18 mouse cellular contexts compared by ENCODE assay signal in genomic region chr17:78964387-78964786, GRCm38 (mm10). TPM values are rescaled to one million over a fixed set of nuclear protein-coding genes. Genes with fewer than 3 reads are reported as not detected.
A peak's percentile ranks its signal among the peaks of the same experiment; 100 is the strongest.
DNase-seq lines count a peak whose midpoint lies in the region; ATAC-seq lines count a peak whose summit lies in the region.
"Had no signal": no experiment of that assay in that cellular context is flagged by ENCODE, and none has a peak within 500 bp of the region (broad histone marks: within the 10 kb centered on the region; RNA-seq: fewer than 3 reads in every experiment).

No protein-coding gene starts in this region.

- DNase-seq in embryonic facial prominence, embryonic 14.5 days (ENCODE audit: low spot score), result peak; percentile 11
- DNase-seq in embryonic facial prominence, embryonic 10.5 days (ENCODE audit: low spot score), result no peak
- peak; percentile 35 for DNase-seq in midbrain, embryonic 14.5 days
- no peak for DNase-seq in midbrain, embryonic 10.5 days (ENCODE audit: low spot score)
- peak; percentile 14 to 42 for DNase-seq in layer of hippocampus, postnatal 10 days (ENCODE audit: low spot score in 2 of 2)
- DNase-seq in telencephalon, adult 2 months (ENCODE audit: low read depth, low spot score), result peak; percentile 17
- DNase-seq in gastrocnemius, adult 8-10 months (ENCODE audit: low spot score in 2 of 2), result no peak
- no peak for DNase-seq in thymus, postnatal 10 days (ENCODE audit: low spot score in 2 of 2)
- DNase-seq: cerebellum, adult 11-12 months; kidney, adult 9 months; thymus, postnatal 14 days had no signal

- no peaks in the 10 kb centered on the region for H3K9me3 ChIP-seq in embryonic facial prominence, embryonic 14.5 days (ENCODE audit: control insufficient read depth, low read length)
- H3K9me3 ChIP-seq in embryonic facial prominence, embryonic 10.5 days, result no peaks in the 10 kb centered on the region
- no peaks in the 10 kb centered on the region for H3K9me3 ChIP-seq in midbrain, embryonic 14.5 days (ENCODE audit: control insufficient read depth, low read length)
- no peaks in the 10 kb centered on the region for H3K9me3 ChIP-seq in midbrain, embryonic 10.5 days (replicated peaks)
- H3K9me3 ChIP-seq: lung, embryonic 15.5 days had no signal

- no peaks in the 10 kb centered on the region for H3K27me3 ChIP-seq in embryonic facial prominence, embryonic 14.5 days (replicated peaks; ENCODE audit: control insufficient read depth, insufficient read depth, low read length)
- H3K27me3 ChIP-seq in embryonic facial prominence, embryonic 10.5 days (replicated peaks; ENCODE audit: low read depth, poor library complexity, severe bottlenecking), result no peaks in the 10 kb centered on the region
- H3K27me3 ChIP-seq in midbrain, embryonic 14.5 days (ENCODE audit: control insufficient read depth, insufficient read depth, low read length), result no peaks in the 10 kb centered on the region
- no peaks in the 10 kb centered on the region for H3K27me3 ChIP-seq in midbrain, embryonic 10.5 days (ENCODE audit: low read depth, poor library complexity, severe bottlenecking)
- H3K27me3 ChIP-seq: lung, embryonic 15.5 days; Patski had no signal

- H3K27ac ChIP-seq in embryonic facial prominence, embryonic 14.5 days (replicated peaks; ENCODE audit: low read depth, low read length), result no peak overlapping the region
- no peak overlapping the region for H3K27ac ChIP-seq in embryonic facial prominence, embryonic 10.5 days (replicated peaks)
- no peak overlapping the region for H3K27ac ChIP-seq in midbrain, embryonic 14.5 days (replicated peaks; ENCODE audit: low read depth, low read length)
- no peak overlapping the region for H3K27ac ChIP-seq in midbrain, embryonic 10.5 days (replicated peaks)
- H3K27ac ChIP-seq: lung, embryonic 15.5 days had no signal

- 86% methylated on average over 1 of the region's 1 CpGs for WGBS in embryonic facial prominence, embryonic 14.5 days
- WGBS in embryonic facial prominence, embryonic 10.5 days, result 87% methylated on average over 1 of the region's 1 CpGs
- WGBS in midbrain, embryonic 14.5 days, result 90% methylated on average over 1 of the region's 1 CpGs
- 98% methylated on average over 1 of the region's 1 CpGs for WGBS in midbrain, embryonic 10.5 days

- H3K9ac ChIP-seq in embryonic facial prominence, embryonic 14.5 days (ENCODE audit: low read depth, low read length), result no peak overlapping the region
- no peak overlapping the region for H3K9ac ChIP-seq in midbrain, embryonic 14.5 days (replicated peaks; ENCODE audit: low read length)
- H3K9ac ChIP-seq: lung, embryonic 15.5 days had no signal

- H3K4me1 ChIP-seq in embryonic facial prominence, embryonic 14.5 days (ENCODE audit: control insufficient read depth, insufficient read depth, low read length), result no peaks in the 10 kb centered on the region
- H3K4me1 ChIP-seq in embryonic facial prominence, embryonic 10.5 days, result no peaks in the 10 kb centered on the region
- no peaks in the 10 kb centered on the region for H3K4me1 ChIP-seq in midbrain, embryonic 14.5 days (ENCODE audit: control insufficient read depth, insufficient read depth, low read length)
- H3K4me1 ChIP-seq in midbrain, embryonic 10.5 days, result no peaks in the 10 kb centered on the region

- no peak overlapping the region for H3K4me2 ChIP-seq in embryonic facial prominence, embryonic 14.5 days (ENCODE audit: low read depth, low read length)
- H3K4me2 ChIP-seq in midbrain, embryonic 14.5 days (ENCODE audit: low read length), result no peak overlapping the region
- H3K4me2 ChIP-seq: lung, embryonic 15.5 days had no signal

- no peak overlapping the region for H3K4me3 ChIP-seq in embryonic facial prominence, embryonic 14.5 days (ENCODE audit: low read depth, low read length)
- no peak overlapping the region for H3K4me3 ChIP-seq in embryonic facial prominence, embryonic 10.5 days
- no peak overlapping the region for H3K4me3 ChIP-seq in midbrain, embryonic 14.5 days (replicated peaks; ENCODE audit: low read depth, low read length)
- no peak overlapping the region for H3K4me3 ChIP-seq in midbrain, embryonic 10.5 days
- H3K4me3 ChIP-seq: lung, embryonic 15.5 days had no signal

- no peak for ATAC-seq in embryonic facial prominence, embryonic 14.5 days (ENCODE audit: low read depth)
- ATAC-seq in midbrain, embryonic 14.5 days (ENCODE audit: low FRiP score, low TSS enrichment), result no peak
- ATAC-seq: Patski had no signal

- peaks cover 61% of the 10 kb centered on the region for H3K36me3 ChIP-seq in embryonic facial prominence, embryonic 14.5 days (ENCODE audit: control insufficient read depth, insufficient read depth, low read length)
- peaks cover 86% of the 10 kb centered on the region for H3K36me3 ChIP-seq in embryonic facial prominence, embryonic 10.5 days (replicated peaks)
- peaks cover 30% of the 10 kb centered on the region for H3K36me3 ChIP-seq in midbrain, embryonic 14.5 days (ENCODE audit: control insufficient read depth, insufficient read depth, low read length)
- peaks cover 84% of the 10 kb centered on the region for H3K36me3 ChIP-seq in midbrain, embryonic 10.5 days

RNA-seq across cellular contexts. Expression of gene Ndufaf7, which starts 27.5 kb away (rescaled TPM):
- 49.0 and 52.5 TPM in 2 replicates for polyA plus RNA-seq in embryonic facial prominence, embryonic 14.5 days (2014; fragmentation: Nextera tagmentation; extraction: Ambion mirVana)
- 47.1 and 48.7 TPM in 2 replicates for polyA plus RNA-seq in embryonic facial prominence, embryonic 10.5 days (2016; fragmentation: Nextera tagmentation; extraction: Ambion mirVana)
- polyA plus RNA-seq in midbrain, embryonic 14.5 days (2014; fragmentation: Nextera tagmentation; extraction: Ambion mirVana), result 54.3 and 58.9 TPM in 2 replicates
- 51.3 and 55.7 TPM in 2 replicates for polyA plus RNA-seq in midbrain, embryonic 10.5 days (2016; fragmentation: Nextera tagmentation; extraction: Ambion mirVana)
- total RNA-seq in layer of hippocampus, postnatal 10 days (2021), result 10 to 100 TPM; 62.8 to 70.1 TPM
- 10 to 100 TPM; 25.6 to 32.1 (median 28.7) TPM for total RNA-seq in gastrocnemius, adult 8-10 months (2022)

RNA-seq across cellular contexts. Expression of gene Cebpz, which starts 27.5 kb away (rescaled TPM):
- 53.3 and 54.7 TPM in 2 replicates for polyA plus RNA-seq in embryonic facial prominence, embryonic 14.5 days (2014; fragmentation: Nextera tagmentation; extraction: Ambion mirVana)
- 57.8 and 66.2 TPM in 2 replicates for polyA plus RNA-seq in embryonic facial prominence, embryonic 10.5 days (2016; fragmentation: Nextera tagmentation; extraction: Ambion mirVana)
- polyA plus RNA-seq in midbrain, embryonic 14.5 days (2014; fragmentation: Nextera tagmentation; extraction: Ambion mirVana), result 48.8 and 53.4 TPM in 2 replicates
- 55.8 and 58.4 TPM in 2 replicates for polyA plus RNA-seq in midbrain, embryonic 10.5 days (2016; fragmentation: Nextera tagmentation; extraction: Ambion mirVana)
- 10 to 100 TPM; 33.6 to 33.8 TPM for total RNA-seq in layer of hippocampus, postnatal 10 days (2021)
- 10 to 100 TPM; 22.7 to 28.6 (median 24.2) TPM for total RNA-seq in gastrocnemius, adult 8-10 months (2022)

RNA-seq across cellular contexts. Expression of gene Cebpzos, which starts 48.1 kb away (rescaled TPM):
- 95.6 and 96.4 TPM in 2 replicates for polyA plus RNA-seq in embryonic facial prominence, embryonic 14.5 days (2014; fragmentation: Nextera tagmentation; extraction: Ambion mirVana)
- 99.2 and 102 TPM in 2 replicates for polyA plus RNA-seq in embryonic facial prominence, embryonic 10.5 days (2016; fragmentation: Nextera tagmentation; extraction: Ambion mirVana)
- 116 TPM in 2 replicates for polyA plus RNA-seq in midbrain, embryonic 14.5 days (2014; fragmentation: Nextera tagmentation; extraction: Ambion mirVana)
- 111 and 116 TPM in 2 replicates for polyA plus RNA-seq in midbrain, embryonic 10.5 days (2016; fragmentation: Nextera tagmentation; extraction: Ambion mirVana)
- total RNA-seq in layer of hippocampus, postnatal 10 days (2021), result 10 to 100 TPM; 27.7 to 33.4 TPM
- 10 to 100 TPM; 34.6 to 42.7 (median 37.3) TPM for total RNA-seq in gastrocnemius, adult 8-10 months (2022)

RNA-seq across cellular contexts. Expression of gene Prkd3, which starts 56.2 kb away (rescaled TPM):
- polyA plus RNA-seq in embryonic facial prominence, embryonic 14.5 days (2014; fragmentation: Nextera tagmentation; extraction: Ambion mirVana), result 42.3 and 49.2 TPM in 2 replicates
- polyA plus RNA-seq in embryonic facial prominence, embryonic 10.5 days (2016; fragmentation: Nextera tagmentation; extraction: Ambion mirVana), result 52.4 and 54.3 TPM in 2 replicates
- 9.1 and 19.7 TPM in 2 replicates for polyA plus RNA-seq in midbrain, embryonic 14.5 days (2014; fragmentation: Nextera tagmentation; extraction: Ambion mirVana)
- polyA plus RNA-seq in midbrain, embryonic 10.5 days (2016; fragmentation: Nextera tagmentation; extraction: Ambion mirVana), result 44.3 and 48.2 TPM in 2 replicates
- total RNA-seq in layer of hippocampus, postnatal 10 days (2021), result 10 to 100 TPM; 17.2 to 18.8 TPM
- 10 to 100 TPM in 1 of 4 experiments, 1 to 10 TPM in 3; 7.8 to 11.2 (median 9.0) TPM for total RNA-seq in gastrocnemius, adult 8-10 months (2022)

RNA-seq across cellular contexts. Expression of gene Sult6b1, which starts 57.6 kb away (rescaled TPM):
- polyA plus RNA-seq in embryonic facial prominence, embryonic 14.5 days (2014; fragmentation: Nextera tagmentation; extraction: Ambion mirVana), result 0.22 and 0.75 TPM in 2 replicates
- 0.19 TPM in 1 of 2 replicates, not detected in the other for polyA plus RNA-seq in embryonic facial prominence, embryonic 10.5 days (2016; fragmentation: Nextera tagmentation; extraction: Ambion mirVana)
- polyA plus RNA-seq in midbrain, embryonic 14.5 days (2014; fragmentation: Nextera tagmentation; extraction: Ambion mirVana), result not detected in 2 replicates
- 0.10 TPM in 1 of 2 replicates, not detected in the other for polyA plus RNA-seq in midbrain, embryonic 10.5 days (2016; fragmentation: Nextera tagmentation; extraction: Ambion mirVana)
- not detected for total RNA-seq in layer of hippocampus, postnatal 10 days (2021)
- total RNA-seq in gastrocnemius, adult 8-10 months (2022), result not detected
- total RNA-seq: gastrocnemius, postnatal 4 days; liver, adult 2 months; megakaryocyte, adult 5-6 weeks; neutrophil, adult 5-6 weeks had no signal
- polyA plus RNA-seq: heart, postnatal 0 days; liver, adult 2 months had no signal

Comparison
In these comparisons a context has a peak if more than half of its experiments do, and no peak if none do; other contexts are left out.
1. DNase-seq: peak in embryonic facial prominence, embryonic 14.5 days (single experiment), midbrain, embryonic 14.5 days (single experiment), layer of hippocampus, postnatal 10 days (2 of 2) and telencephalon, adult 2 months (single experiment); none in embryonic facial prominence, embryonic 10.5 days (single experiment), midbrain, embryonic 10.5 days (single experiment), gastrocnemius, adult 8-10 months (0 of 2) and thymus, postnatal 10 days (0 of 2).